Mouse (Mus musculus): ENCODE data around the gene Kcnj9. TPM values are rescaled to one million over a fixed set of nuclear protein-coding genes. Genes with fewer than 3 reads are reported as not detected.

Gene Kcnj9
- polyA plus RNA-seq, 1 experiment: 0.01 TPM

DNA sequence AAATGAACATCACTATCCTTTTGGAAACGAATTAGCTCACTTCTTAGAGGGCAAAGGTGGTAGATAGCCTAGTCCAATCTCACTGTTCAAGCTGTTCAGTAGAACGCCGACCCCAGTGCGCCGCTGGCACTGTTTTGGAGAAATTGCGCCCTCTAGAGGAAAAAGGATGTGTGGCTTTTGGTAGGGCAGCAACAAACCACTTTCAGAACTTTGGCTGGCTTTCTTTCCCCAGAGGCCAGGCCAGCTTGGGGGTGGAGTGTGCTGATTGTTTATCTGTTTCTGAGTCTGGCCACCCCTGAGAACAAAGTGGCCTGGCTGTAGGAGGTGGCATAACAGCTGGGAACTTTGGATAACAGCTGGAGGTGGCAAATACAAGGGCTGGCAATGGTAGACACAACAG, 35.6 kb upstream of the Kcnj9 start:
- H3K79me2 ChIP-seq (ENCODE audit: control insufficient read depth, insufficient read depth): no peaks in the 10 kb centered on the region
- no peak overlapping the region for H3ac ChIP-seq (ENCODE audit: control insufficient read depth, insufficient read length)
- no peak overlapping the region for H3K4me3 ChIP-seq
- H3K27me3 ChIP-seq (ENCODE audit: control insufficient read depth, insufficient read depth, insufficient read length): peaks cover 20% of the 10 kb centered on the region
- H3K4me2 ChIP-seq (ENCODE audit: low read depth): no peak overlapping the region
- no peaks in the 10 kb centered on the region for H3K36me3 ChIP-seq (ENCODE audit: control insufficient read depth, insufficient read depth)
- no peak for TF ChIP-seq MYOD1 (IDR thresholded peaks at IDR 0.05; ENCODE audit: control insufficient read depth in 1 of 3, insufficient read length in 2 of 3, low read depth in 2 of 3)
- TF ChIP-seq TCF3 (IDR thresholded peaks at IDR 0.05; ENCODE audit: insufficient read length, low read depth): no peak
- TF ChIP-seq REST (IDR thresholded peaks at IDR 0.05; ENCODE audit: insufficient read depth, insufficient read length): no peak
- TF ChIP-seq E2F4 (IDR thresholded peaks at IDR 0.05; ENCODE audit: insufficient read depth): no peak
- TF ChIP-seq TCF12 (IDR thresholded peaks at IDR 0.05; ENCODE audit: insufficient read depth, poor library complexity, severe bottlenecking): no peak
- no peak for TF ChIP-seq CEBPB (IDR thresholded peaks at IDR 0.05; ENCODE audit: insufficient read depth, poor library complexity, severe bottlenecking)
- no peak for TF ChIP-seq POLR2AphosphoS2 (IDR thresholded peaks at IDR 0.05; ENCODE audit: insufficient read length, low read depth)
- TF ChIP-seq USF1 (IDR thresholded peaks at IDR 0.05; ENCODE audit: low read depth): no peak
- TF ChIP-seq MYOG (IDR thresholded peaks at IDR 0.05; ENCODE audit: control insufficient read depth in 1 of 3, insufficient read depth in 1 of 3, insufficient read length in 2 of 3, low read depth in 2 of 3): no peak

- no peak overlapping the region for H3K4me2 ChIP-seq (ENCODE audit: low read depth)
- H3K27me3 ChIP-seq (ENCODE audit: control insufficient read depth, insufficient read depth, insufficient read length): peaks cover 34% of the 10 kb centered on the region
- H3K36me3 ChIP-seq (ENCODE audit: control insufficient read depth, insufficient read depth): no peaks in the 10 kb centered on the region
- H3K4me3 ChIP-seq: no peak overlapping the region
- no peaks in the 10 kb centered on the region for H3K79me2 ChIP-seq (ENCODE audit: control insufficient read depth, insufficient read depth)
- TF ChIP-seq E2F4 (IDR thresholded peaks at IDR 0.05; ENCODE audit: insufficient read depth) (no peak), CEBPB (IDR thresholded peaks at IDR 0.05; ENCODE audit: insufficient read depth, poor library complexity, severe bottlenecking) (no peak), POLR2A (IDR thresholded peaks at IDR 0.05; ENCODE audit: insufficient read length, low read depth) (no peak), USF1 (IDR thresholded peaks at IDR 0.05; ENCODE audit: low read depth) (no peak), TCF12 (IDR thresholded peaks at IDR 0.05; ENCODE audit: insufficient read depth, poor library complexity, severe bottlenecking) (no peak), SRF (IDR thresholded peaks at IDR 0.05; ENCODE audit: control insufficient read depth, insufficient read length, low read depth) (no peak), MAX (IDR thresholded peaks at IDR 0.05; ENCODE audit: low read depth) (no peak), REST (IDR thresholded peaks at IDR 0.05; ENCODE audit: insufficient read depth, insufficient read length) (no peak), MYOD1 (IDR thresholded peaks at IDR 0.05; ENCODE audit: control insufficient read depth in 1 of 3, insufficient read length in 2 of 3, low read depth in 2 of 3) (no peak), POLR2AphosphoS2 (IDR thresholded peaks at IDR 0.05; ENCODE audit: insufficient read length, low read depth) (no peak), MYOG (IDR thresholded peaks at IDR 0.05; ENCODE audit: control insufficient read depth in 1 of 3, insufficient read depth in 1 of 3, insufficient read length in 2 of 3, low read depth in 2 of 3) (no peak)
- H3ac ChIP-seq (ENCODE audit: control insufficient read depth, insufficient read length): no peak overlapping the region
Measured at GRCm38 (mm10) chr1:172358341-172358740, 29.2 kb upstream of the Kcnj9 start.

DNA sequence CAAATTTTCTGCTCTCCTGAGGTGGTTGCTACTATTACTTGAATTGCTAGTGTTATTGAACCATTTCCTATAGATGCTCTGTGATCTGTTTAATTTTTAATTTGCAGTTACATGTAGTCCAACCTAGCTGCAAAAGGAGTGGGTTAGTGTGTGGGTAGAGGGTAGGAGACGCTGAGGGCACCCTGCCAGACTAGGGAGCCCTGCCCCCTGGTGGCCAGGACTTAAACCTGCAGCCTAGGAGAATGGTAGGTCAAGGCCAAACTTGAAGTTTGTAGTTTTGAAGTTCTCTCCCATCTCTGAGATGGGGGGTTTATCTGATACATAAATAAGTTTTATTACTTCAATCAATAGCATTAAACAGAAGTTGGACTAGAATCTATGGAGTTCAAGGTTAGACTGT, 28.4 kb upstream of the Kcnj9 start:
- H3ac ChIP-seq (ENCODE audit: control insufficient read depth, insufficient read length): no peak overlapping the region
- TF ChIP-seq TCF3 (IDR thresholded peaks at IDR 0.05; ENCODE audit: insufficient read length, low read depth) (no peak), E2F4 (IDR thresholded peaks at IDR 0.05; ENCODE audit: insufficient read depth) (no peak), MYOD1 (IDR thresholded peaks at IDR 0.05; ENCODE audit: control insufficient read depth in 1 of 3, insufficient read length in 2 of 3, low read depth in 2 of 3) (no peak), POLR2AphosphoS2 (IDR thresholded peaks at IDR 0.05; ENCODE audit: insufficient read length, low read depth) (no peak), TCF12 (IDR thresholded peaks at IDR 0.05; ENCODE audit: insufficient read depth, poor library complexity, severe bottlenecking) (no peak), REST (IDR thresholded peaks at IDR 0.05; ENCODE audit: insufficient read depth, insufficient read length) (no peak), USF1 (IDR thresholded peaks at IDR 0.05; ENCODE audit: low read depth) (no peak), POLR2A (IDR thresholded peaks at IDR 0.05; ENCODE audit: insufficient read length, low read depth) (no peak), CEBPB (IDR thresholded peaks at IDR 0.05; ENCODE audit: insufficient read depth, poor library complexity, severe bottlenecking) (no peak), SRF (IDR thresholded peaks at IDR 0.05; ENCODE audit: control insufficient read depth, insufficient read length, low read depth) (no peak), MAX (IDR thresholded peaks at IDR 0.05; ENCODE audit: low read depth) (no peak), MYOG (IDR thresholded peaks at IDR 0.05; ENCODE audit: control insufficient read depth in 1 of 3, insufficient read depth in 1 of 3, insufficient read length in 2 of 3, low read depth in 2 of 3) (no peak)
- H3K4me3 ChIP-seq: no peak overlapping the region
- peaks cover 41% of the 10 kb centered on the region for H3K27me3 ChIP-seq (ENCODE audit: control insufficient read depth, insufficient read depth, insufficient read length)
- no peaks in the 10 kb centered on the region for H3K79me2 ChIP-seq (ENCODE audit: control insufficient read depth, insufficient read depth)
- no peaks in the 10 kb centered on the region for H3K36me3 ChIP-seq (ENCODE audit: control insufficient read depth, insufficient read depth)
- no peak overlapping the region for H3K4me2 ChIP-seq (ENCODE audit: low read depth)

GRCm38 (mm10) chr1:172355336-172355735, 26.2 kb upstream of the Kcnj9 start:
- Histone ChIP-seq H3ac (ENCODE audit: control insufficient read depth, insufficient read length) (no peak overlapping the region), H3K79me2 (ENCODE audit: control insufficient read depth, insufficient read depth) (no peaks in the 10 kb centered on the region), H3K4me3 (no peak overlapping the region), H3K27me3 (ENCODE audit: control insufficient read depth, insufficient read depth, insufficient read length) (peaks cover 38% of the 10 kb centered on the region), H3K36me3 (ENCODE audit: control insufficient read depth, insufficient read depth) (no peaks in the 10 kb centered on the region), H3K4me2 (ENCODE audit: low read depth) (no peak overlapping the region)
- TF ChIP-seq REST (IDR thresholded peaks at IDR 0.05; ENCODE audit: insufficient read depth, insufficient read length) (no peak), E2F4 (IDR thresholded peaks at IDR 0.05; ENCODE audit: insufficient read depth) (no peak), TCF3 (IDR thresholded peaks at IDR 0.05; ENCODE audit: insufficient read length, low read depth) (no peak), MYOD1 (IDR thresholded peaks at IDR 0.05; ENCODE audit: control insufficient read depth in 1 of 3, insufficient read length in 2 of 3, low read depth in 2 of 3) (no peak)

GRCm38 (mm10) chr1:172352453-172352852, 23.3 kb upstream of the Kcnj9 start:
- H3K79me2 ChIP-seq (ENCODE audit: control insufficient read depth, insufficient read depth): no peaks in the 10 kb centered on the region
- no peak overlapping the region for H3K4me3 ChIP-seq
- no peak for TF ChIP-seq MAX (IDR thresholded peaks at IDR 0.05; ENCODE audit: low read depth)
- no peak for TF ChIP-seq POLR2A (IDR thresholded peaks at IDR 0.05; ENCODE audit: insufficient read length, low read depth)
- no peak for TF ChIP-seq TCF12 (IDR thresholded peaks at IDR 0.05; ENCODE audit: insufficient read depth, poor library complexity, severe bottlenecking)
- H3K36me3 ChIP-seq (ENCODE audit: control insufficient read depth, insufficient read depth): no peaks in the 10 kb centered on the region
- no peak overlapping the region for H3ac ChIP-seq (ENCODE audit: control insufficient read depth, insufficient read length)
- H3K4me2 ChIP-seq (ENCODE audit: low read depth): no peak overlapping the region
- peaks cover 41% of the 10 kb centered on the region for H3K27me3 ChIP-seq (ENCODE audit: control insufficient read depth, insufficient read depth, insufficient read length)

Data from myocyte (in vitro differentiated cells).